Mouse (Mus musculus) myocyte (in vitro differentiated cells): ENCODE data around the gene Lsm11. TPM values are rescaled to one million over a fixed set of nuclear protein-coding genes. Genes with fewer than 3 reads are reported as not detected.

Experiments
- H3K27me3 ChIP-seq: one replicate; pipeline ENCODE4 v1.6.1; 2011; ENCODE audit not compliant: control insufficient read depth, insufficient read depth, insufficient read length
- H3K36me3 ChIP-seq: one replicate; pipeline ENCODE4 v1.6.1; 2011; ENCODE audit not compliant: control insufficient read depth, insufficient read depth
- H3K4me2 ChIP-seq: one replicate; pipeline ENCODE4 v1.6.1; 2011; ENCODE audit warnings: low read depth, control low read depth
- H3K4me3 ChIP-seq: one replicate; pipeline ENCODE4 v1.5.1; 2011; ENCODE audit warnings: mild to moderate bottlenecking, control low read depth, moderate library complexity
- H3K79me2 ChIP-seq: one replicate; pipeline ENCODE4 v1.6.1; 2011; ENCODE audit not compliant: control insufficient read depth, insufficient read depth
- H3ac ChIP-seq: one replicate; pipeline ENCODE4 v1.6.1; 2011; ENCODE audit not compliant: control insufficient read depth, insufficient read length
- CEBPB ChIP-seq: IDR thresholded peaks from 2 replicates; pipeline ENCODE4 v1.6.1; 2011; ENCODE audit warnings: mild to moderate bottlenecking, moderate library complexity; ENCODE audit not compliant: poor library complexity, insufficient read depth, severe bottlenecking
- E2F4 ChIP-seq: IDR thresholded peaks from one replicate; pipeline ENCODE4 v1.6.1; 2011; ENCODE audit warnings: mild to moderate bottlenecking, control low read depth, moderate library complexity; ENCODE audit not compliant: insufficient read depth
- MAX ChIP-seq: IDR thresholded peaks from one replicate; pipeline ENCODE4 v1.6.1; 2011; ENCODE audit warnings: low read depth, mild to moderate bottlenecking, control low read depth
- MYOD1 ChIP-seq, 3 experiments: IDR thresholded peaks; one replicate each; pipeline ENCODE4 v1.6.1; 2011; ENCODE audit warnings: control low read depth in 2 of 3, low read depth in 2 of 3, mild to moderate bottlenecking in 2 of 3, moderate library complexity in 1 of 3; ENCODE audit not compliant: insufficient read length in 2 of 3, control insufficient read depth in 1 of 3
- MYOG ChIP-seq, 3 experiments: IDR thresholded peaks; one replicate each; pipeline ENCODE4 v1.6.1; 2011; ENCODE audit warnings: control low read depth in 2 of 3, low read depth in 2 of 3, mild to moderate bottlenecking in 2 of 3; ENCODE audit not compliant: insufficient read length in 2 of 3, control insufficient read depth in 1 of 3, insufficient read depth in 1 of 3
- POLR2A ChIP-seq: IDR thresholded peaks from one replicate; pipeline ENCODE4 v1.6.1; 2011; ENCODE audit warnings: low read depth, mild to moderate bottlenecking, control low read depth, moderate library complexity; ENCODE audit not compliant: insufficient read length
- POLR2AphosphoS2 ChIP-seq: IDR thresholded peaks from one replicate; pipeline ENCODE4 v1.6.1; 2011; ENCODE audit warnings: low read depth, control low read depth; ENCODE audit not compliant: insufficient read length
- REST ChIP-seq: IDR thresholded peaks from one replicate; pipeline ENCODE4 v1.6.1; 2011; ENCODE audit warnings: mild to moderate bottlenecking, control low read depth, moderate library complexity; ENCODE audit not compliant: insufficient read depth, insufficient read length
- SRF ChIP-seq: IDR thresholded peaks from one replicate; pipeline ENCODE4 v1.6.1; 2011; ENCODE audit warnings: low read depth; ENCODE audit not compliant: control insufficient read depth, insufficient read length
- TCF12 ChIP-seq: IDR thresholded peaks from one replicate; pipeline ENCODE4 v1.6.1; 2011; ENCODE audit warnings: mild to moderate bottlenecking, control low read depth; ENCODE audit not compliant: poor library complexity, insufficient read depth, severe bottlenecking
- TCF3 ChIP-seq: IDR thresholded peaks from one replicate; pipeline ENCODE4 v1.6.1; 2011; ENCODE audit warnings: low read depth, control low read depth; ENCODE audit not compliant: insufficient read length
- USF1 ChIP-seq: IDR thresholded peaks from one replicate; pipeline ENCODE4 v1.6.1; 2011; ENCODE audit warnings: low read depth, mild to moderate bottlenecking, control low read depth, moderate library complexity
- polyA plus RNA-seq: library from polyadenylated mRNA; unstranded; fragments of >200 nt; fragmentation: generic; extraction: Trizol; gene quantifications from one replicate; pipeline ENCODE4 v1.2.1, GENCODE M21; 2012; ENCODE audit warnings: missing spikeins

The Lsm11 gene
- polyA plus RNA-seq, 1 experiment: 5.4 TPM

DNA sequence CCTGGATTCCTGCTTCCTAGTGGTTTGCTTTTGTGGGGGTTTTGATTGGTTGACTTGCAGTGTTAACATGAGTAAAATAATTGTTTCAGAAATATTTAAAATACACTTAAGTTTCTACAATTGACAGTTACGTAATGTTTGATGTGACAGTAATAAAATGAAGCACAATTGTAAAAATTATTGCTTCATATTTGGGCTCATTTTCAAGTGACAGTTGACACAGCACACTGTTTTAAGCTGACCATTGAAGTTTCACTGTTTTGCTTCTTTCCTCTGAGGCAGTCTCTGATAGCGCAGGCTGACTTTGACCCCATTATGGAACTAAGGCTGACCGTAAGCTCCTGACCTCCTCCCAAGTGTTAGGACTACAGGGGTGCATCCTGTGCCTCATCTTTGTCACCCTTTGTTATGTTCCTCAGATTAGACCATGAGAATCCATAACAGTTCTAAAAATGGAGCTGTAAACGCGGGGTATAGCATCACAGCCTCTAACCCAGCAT lies 51.8 kb downstream of the Lsm11 start:
- H3K4me2 ChIP-seq: no peak overlapping the region
- no peak for TF ChIP-seq TCF3
- no peak for TF ChIP-seq E2F4
- TF ChIP-seq REST: no peak
- TF ChIP-seq USF1: no peak
- no peak for TF ChIP-seq POLR2AphosphoS2
- no peak for TF ChIP-seq TCF12
- no peak for TF ChIP-seq MYOG (IDR thresholded peaks at IDR 0.05; ENCODE audit: control insufficient read depth in 1 of 3, insufficient read depth in 1 of 3, insufficient read length in 2 of 3, low read depth in 2 of 3)
- no peak for TF ChIP-seq CEBPB
- no peak for TF ChIP-seq MYOD1 (IDR thresholded peaks at IDR 0.05; ENCODE audit: control insufficient read depth in 1 of 3, insufficient read length in 2 of 3, low read depth in 2 of 3)
- no peak for TF ChIP-seq SRF
- no peak for TF ChIP-seq POLR2A
- no peak for TF ChIP-seq MAX
- H3K36me3 ChIP-seq: peaks cover 58% of the 10 kb centered on the region
- H3K79me2 ChIP-seq: no peaks in the 10 kb centered on the region
- no peaks in the 10 kb centered on the region for H3K27me3 ChIP-seq
- no peak overlapping the region for H3ac ChIP-seq
- no peak overlapping the region for H3K4me3 ChIP-seq

DNA sequence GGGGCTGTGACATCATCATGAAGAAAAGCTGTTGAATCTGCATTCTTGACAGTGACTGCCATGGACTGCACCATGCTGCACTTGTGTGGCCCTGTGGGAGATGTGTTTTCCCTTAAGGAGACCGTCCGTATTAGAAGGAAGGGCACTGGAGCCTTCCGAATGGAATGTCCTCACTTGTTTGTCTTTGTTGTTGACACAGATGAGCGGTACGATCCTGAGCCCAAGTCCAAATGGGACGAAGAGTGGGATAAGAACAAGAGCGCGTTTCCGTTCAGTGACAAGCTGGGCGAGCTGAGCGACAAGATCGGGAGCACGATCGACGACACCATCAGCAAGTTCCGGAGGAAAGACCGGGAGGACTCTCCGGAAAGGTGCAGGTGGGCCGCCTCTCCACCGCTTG lies 54.3 kb downstream of the Lsm11 start:
- Histone ChIP-seq H3K79me2 (no peaks in the 10 kb centered on the region), H3K4me3 (no peak overlapping the region), H3ac (no peak overlapping the region), H3K27me3 (no peaks in the 10 kb centered on the region), H3K4me2 (no peak overlapping the region), H3K36me3 (peaks cover 61% of the 10 kb centered on the region)
- TF ChIP-seq POLR2A (no peak), TCF12 (no peak), TCF3 (no peak), REST (no peak), MAX (no peak), E2F4 (no peak), USF1 (no peak), MYOG (IDR thresholded peaks at IDR 0.05; ENCODE audit: control insufficient read depth in 1 of 3, insufficient read depth in 1 of 3, insufficient read length in 2 of 3, low read depth in 2 of 3) (no peak)

DNA sequence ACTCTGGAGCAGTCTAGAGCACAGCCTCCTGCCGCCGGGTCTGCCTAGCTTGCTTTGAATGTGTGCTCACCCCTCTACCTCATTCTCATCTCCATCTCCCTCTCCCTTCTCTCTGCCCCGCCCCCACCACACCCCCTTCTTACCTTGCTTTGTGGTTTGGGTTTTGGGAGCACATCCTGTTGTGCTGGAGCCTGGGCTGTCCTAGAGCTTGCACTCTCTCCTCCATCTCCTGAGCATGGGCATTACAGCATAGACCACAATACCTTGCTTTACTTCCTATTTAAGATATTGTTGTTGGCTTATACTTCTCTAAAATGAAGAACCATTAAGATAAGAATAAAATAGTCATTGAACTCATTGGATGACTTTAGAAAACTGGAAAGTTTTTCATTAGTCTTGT lies 54.8 kb downstream of the Lsm11 start:
- Histone ChIP-seq H3ac (no peak overlapping the region), H3K4me3 (no peak overlapping the region), H3K36me3 (peaks cover 56% of the 10 kb centered on the region), H3K79me2 (no peaks in the 10 kb centered on the region), H3K4me2 (no peak overlapping the region), H3K27me3 (no peaks in the 10 kb centered on the region)
- no peak for TF ChIP-seq POLR2A

DNA sequence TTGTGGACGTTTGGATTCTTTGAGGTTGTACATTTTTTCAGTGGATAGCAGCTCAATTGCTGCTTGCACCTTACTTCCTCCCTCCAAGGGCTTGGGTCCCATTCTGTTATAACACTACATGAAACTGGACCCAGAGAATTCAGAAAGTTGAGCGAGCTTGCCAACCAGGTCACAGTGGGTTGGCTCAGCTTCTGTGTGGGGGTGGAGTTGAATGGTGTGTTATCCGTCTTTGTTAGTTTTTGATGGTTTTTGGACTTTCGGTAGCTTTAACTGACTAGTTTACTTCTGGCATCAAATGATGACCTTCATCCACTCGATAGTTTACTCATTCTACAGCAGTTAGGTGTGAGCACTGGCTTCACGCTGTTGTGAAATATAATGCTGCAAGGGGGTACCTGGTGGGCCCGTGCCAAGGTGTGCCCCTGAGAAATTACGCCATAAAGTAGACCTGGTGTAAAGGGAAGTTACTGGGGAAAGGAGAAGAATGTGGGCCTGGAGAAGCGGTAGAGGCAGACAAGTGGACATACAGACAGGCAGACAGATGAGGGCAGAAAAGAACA lies 56.2 kb downstream of the Lsm11 start:
- Histone ChIP-seq H3ac (no peak overlapping the region), H3K4me2 (no peak overlapping the region), H3K27me3 (no peaks in the 10 kb centered on the region), H3K79me2 (no peaks in the 10 kb centered on the region), H3K36me3 (peaks cover 42% of the 10 kb centered on the region), H3K4me3 (no peak overlapping the region)
- TF ChIP-seq REST: no peak
- no peak for TF ChIP-seq POLR2AphosphoS2
- no peak for TF ChIP-seq POLR2A
- TF ChIP-seq MAX: no peak
- TF ChIP-seq E2F4: no peak
- TF ChIP-seq MYOD1 (IDR thresholded peaks at IDR 0.05; ENCODE audit: control insufficient read depth in 1 of 3, insufficient read length in 2 of 3, low read depth in 2 of 3): no peak
- no peak for TF ChIP-seq TCF12
- TF ChIP-seq TCF3: no peak
- TF ChIP-seq MYOG (IDR thresholded peaks at IDR 0.05; ENCODE audit: control insufficient read depth in 1 of 3, insufficient read depth in 1 of 3, insufficient read length in 2 of 3, low read depth in 2 of 3): no peak
- TF ChIP-seq CEBPB: no peak
- TF ChIP-seq USF1: no peak
- TF ChIP-seq SRF: no peak

DNA sequence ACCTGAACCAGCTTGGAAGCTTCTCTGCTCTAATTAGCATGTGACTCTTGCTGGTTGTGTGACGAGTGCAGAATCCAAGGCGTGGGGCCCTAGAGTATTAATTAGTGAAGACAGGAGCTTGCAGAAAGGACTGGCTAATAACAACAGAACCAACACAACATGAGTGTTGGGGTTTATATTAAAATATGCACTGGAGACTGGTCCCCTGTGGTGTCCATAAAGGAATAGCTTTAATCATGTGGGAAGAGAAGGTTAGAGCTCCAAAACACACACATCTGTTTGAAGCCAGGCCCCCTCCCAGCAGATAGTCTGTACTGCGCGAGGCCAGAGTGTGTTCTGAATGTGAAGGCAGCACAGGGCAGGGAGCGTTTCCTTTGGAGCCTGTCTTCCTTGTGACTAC lies 58.1 kb downstream of the Lsm11 start:
- TF ChIP-seq SRF (no peak), POLR2AphosphoS2 (no peak), CEBPB (no peak), E2F4 (no peak), MYOG (IDR thresholded peaks at IDR 0.05; ENCODE audit: control insufficient read depth in 1 of 3, insufficient read depth in 1 of 3, insufficient read length in 2 of 3, low read depth in 2 of 3) (no peak), MYOD1 (IDR thresholded peaks at IDR 0.05; ENCODE audit: control insufficient read depth in 1 of 3, insufficient read length in 2 of 3, low read depth in 2 of 3) (no peak), TCF3 (no peak), USF1 (no peak), REST (no peak), POLR2A (no peak), MAX (no peak)
- no peak overlapping the region for H3K4me2 ChIP-seq
- H3K36me3 ChIP-seq: peaks cover 23% of the 10 kb centered on the region
- no peak overlapping the region for H3ac ChIP-seq
- no peaks in the 10 kb centered on the region for H3K27me3 ChIP-seq
- peaks cover 17% of the 10 kb centered on the region for H3K79me2 ChIP-seq
- no peak overlapping the region for H3K4me3 ChIP-seq
